Mouse (Mus musculus) kidney, adult 2 months (tissue): Measurements from ENCODE around the gene Sim2.

Experiments
- CTCF ChIP-seq: fragments of 200-500 bp; conservative IDR thresholded peaks from 2 replicates; pipeline ENCODE4 v1.5.1; 2011; ENCODE audit warnings: low read depth, mild to moderate bottlenecking, control low read depth, low read length, moderate library complexity, mixed read lengths; ENCODE audit not compliant: insufficient read depth, insufficient read length
- POLR2A ChIP-seq: fragments of 200-500 bp; IDR thresholded peaks from one replicate; pipeline ENCODE4 v1.6.1; 2011; ENCODE audit warnings: low read depth, low read length, control low read depth

GRCm38 (mm10) chr16:94134218-94134617 lies 49.5 kb downstream of the Sim2 start:
- TF ChIP-seq POLR2A (no peak), CTCF (no peak)
